Mouse (Mus musculus) liver, embryonic 14.5 days (tissue): ENCODE data around the gene Cmklr1.

Experiments
- CTCF ChIP-seq: IDR thresholded peaks from 2 replicates; pipeline ENCODE4 v1.5.1; 2016; ENCODE audit warnings: antibody characterized with exemption, low read depth, control low read depth
- EP300 ChIP-seq: IDR thresholded peaks from 2 replicates; pipeline ENCODE4 v1.6.1; 2016; ENCODE audit warnings: antibody characterized with exemption, low read depth

GRCm38 (mm10) chr5:113623052-113623451 is 27.2 kb downstream of the Cmklr1 start:
- no peak for TF ChIP-seq CTCF
- TF ChIP-seq EP300, result no peak
